Mouse (Mus musculus): ENCODE results near the gene Ces1a.

Gene Ces1a

DNA sequence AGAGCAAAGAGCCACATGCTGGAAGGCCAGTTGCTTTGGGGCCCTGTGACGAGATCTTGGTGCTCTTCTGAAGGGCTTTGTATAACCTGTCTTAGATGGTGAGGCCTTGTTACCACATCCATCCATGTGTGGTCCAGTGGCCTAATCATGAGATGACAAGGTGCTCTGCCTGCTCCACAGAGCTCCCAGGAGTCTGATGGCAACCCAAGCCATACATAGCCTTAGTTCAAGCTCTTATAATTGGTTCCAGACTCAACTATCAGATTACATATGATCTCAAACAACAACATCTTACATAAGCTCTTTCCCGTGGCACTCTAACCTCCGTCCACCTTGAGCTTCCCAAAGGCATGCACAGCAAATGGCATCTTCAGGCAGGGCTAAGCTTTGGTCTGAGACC is at the start of gene Ces1a:
TSS of gene Ces1a (minus strand) at position 101 of the 400 bp plus-strand sequence.
- DNase-seq (ENCODE audit: low read depth in 2 of 2, low spot score in 2 of 2): no peak

DNA sequence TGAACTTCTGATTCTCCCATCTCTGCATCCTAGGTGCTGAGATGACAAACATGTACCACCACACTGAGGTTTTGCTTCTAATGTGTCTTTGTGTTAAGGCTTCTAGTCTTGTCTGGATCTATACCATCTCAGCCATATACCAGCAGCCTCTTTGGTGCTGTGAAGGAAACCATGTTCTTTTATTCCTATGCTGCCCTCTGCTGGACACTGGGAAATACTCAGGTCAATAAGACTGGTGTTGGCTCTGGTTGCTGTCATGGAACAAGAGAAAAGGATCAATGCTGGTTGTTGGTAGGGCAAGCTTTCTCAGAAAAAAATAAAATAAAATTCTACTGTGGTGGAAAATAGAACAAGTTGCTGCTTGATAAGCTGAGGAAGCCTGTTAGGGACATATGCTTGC is 47.4 kb upstream of the Ces1a start:
- no peak for DNase-seq (ENCODE audit: low read depth in 2 of 2, low spot score in 2 of 2)

DNA sequence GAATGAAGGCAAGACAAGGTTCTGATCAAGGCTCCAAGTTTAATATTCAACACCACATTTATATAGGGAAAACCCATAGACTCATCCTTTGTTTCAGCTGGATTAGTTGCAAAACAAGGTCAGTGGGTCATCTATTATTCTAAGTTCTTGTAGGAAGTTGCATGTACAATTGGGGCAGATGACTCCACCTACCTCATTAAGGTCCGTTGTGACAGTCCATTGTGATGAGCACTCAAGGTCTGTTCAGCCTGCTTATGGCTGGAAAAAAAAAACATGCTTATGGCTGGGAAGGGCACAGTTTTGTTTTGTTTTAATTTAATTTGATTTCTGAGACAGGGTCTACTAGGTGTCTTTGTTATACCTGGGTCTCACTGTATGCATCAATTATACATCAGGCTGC is 43.3 kb upstream of the Ces1a start:
- no peak for DNase-seq (ENCODE audit: low read depth in 2 of 2, low spot score in 2 of 2)

DNA sequence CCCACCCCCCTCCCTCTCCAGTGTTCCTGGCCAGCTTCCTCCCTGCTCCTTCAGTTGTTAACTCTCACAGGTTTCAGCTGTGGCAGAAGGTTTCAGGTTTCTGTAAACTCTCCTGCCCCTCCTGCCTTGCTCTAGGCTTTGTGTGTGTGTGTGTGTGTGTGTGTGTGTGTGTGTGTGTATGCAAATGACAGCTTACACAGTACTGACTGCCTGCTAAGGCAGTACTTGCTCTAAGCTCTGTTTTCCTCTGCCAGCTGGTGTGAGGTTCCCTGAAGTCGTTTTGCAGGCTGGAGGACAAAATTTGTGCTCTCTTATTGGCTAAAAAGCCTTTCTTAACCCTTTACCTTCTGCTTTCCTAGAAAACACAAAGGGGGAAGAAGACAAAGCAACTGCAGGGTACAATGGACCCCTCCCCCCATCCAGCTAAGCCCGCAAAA is 40.7 kb upstream of the Ces1a start:
- DNase-seq (ENCODE audit: low read depth in 2 of 2, low spot score in 2 of 2): no peak

DNA sequence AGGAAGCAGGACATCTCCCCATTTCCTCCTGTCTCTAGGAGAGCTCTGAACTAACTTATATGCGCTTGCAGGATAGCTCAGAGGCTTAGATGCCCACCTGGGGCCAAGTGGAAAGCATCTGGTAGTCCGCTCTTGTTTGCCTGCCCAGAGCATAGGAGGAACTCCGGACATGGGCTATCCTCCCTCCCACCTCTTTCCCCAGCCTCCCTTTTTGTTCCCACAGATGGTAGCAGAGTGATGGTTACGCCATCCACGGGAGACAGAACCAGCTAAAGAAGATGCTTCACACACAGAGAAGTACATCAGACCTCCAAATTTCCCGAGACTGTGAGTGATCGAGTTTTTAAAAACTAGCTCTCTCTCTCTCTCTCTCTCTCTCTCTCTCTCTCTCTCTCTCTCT is 40.2 kb upstream of the Ces1a start:
- no peak for DNase-seq (ENCODE audit: low read depth in 2 of 2, low spot score in 2 of 2)

DNA sequence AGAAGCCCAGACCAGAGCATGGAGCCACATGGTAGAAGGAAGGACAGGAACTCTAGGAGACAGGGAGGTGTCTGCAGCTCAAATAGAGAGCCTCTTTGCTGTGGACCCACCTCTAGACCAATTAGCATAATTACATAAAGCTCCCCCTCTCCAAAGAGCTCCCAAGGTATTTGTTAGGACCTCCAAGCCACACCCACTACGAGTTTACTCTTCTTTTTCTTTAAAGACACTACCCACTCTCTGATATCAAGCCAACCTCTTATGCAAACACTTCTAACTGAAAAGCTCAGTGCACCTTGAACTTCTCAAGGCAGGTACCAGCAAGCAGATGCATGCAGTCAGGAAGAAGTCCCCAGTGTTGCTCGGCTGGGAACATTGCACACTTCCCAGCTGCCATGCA is 31.9 kb upstream of the Ces1a start, which contains the start of gene Ces1b:
TSS of gene Ces1b (minus strand) at position 131 of the 400 bp plus-strand sequence.
- DNase-seq (ENCODE audit: low read depth in 2 of 2, low spot score in 2 of 2): no peak

DNA sequence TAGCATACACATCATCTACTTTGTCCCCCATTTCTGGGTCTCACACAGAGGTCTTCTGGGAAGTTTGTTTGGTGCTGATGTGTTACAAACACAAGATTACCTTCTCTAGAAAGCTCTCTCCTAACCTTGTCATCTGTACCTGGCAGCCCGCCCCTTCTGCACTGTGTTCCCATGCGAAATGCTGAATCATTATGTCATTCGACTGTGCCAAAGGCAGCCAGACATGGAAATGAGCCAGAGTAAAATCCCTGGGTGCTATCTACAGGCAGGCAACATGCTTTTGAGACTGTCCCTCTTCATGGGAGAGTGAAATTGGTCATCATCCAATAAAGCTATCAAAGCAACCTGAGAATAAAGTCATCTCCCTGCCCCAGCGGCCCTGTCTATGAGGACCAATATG is 27.3 kb upstream of the Ces1a start:
- DNase-seq (ENCODE audit: low read depth in 2 of 2, low spot score in 2 of 2): no peak

DNA sequence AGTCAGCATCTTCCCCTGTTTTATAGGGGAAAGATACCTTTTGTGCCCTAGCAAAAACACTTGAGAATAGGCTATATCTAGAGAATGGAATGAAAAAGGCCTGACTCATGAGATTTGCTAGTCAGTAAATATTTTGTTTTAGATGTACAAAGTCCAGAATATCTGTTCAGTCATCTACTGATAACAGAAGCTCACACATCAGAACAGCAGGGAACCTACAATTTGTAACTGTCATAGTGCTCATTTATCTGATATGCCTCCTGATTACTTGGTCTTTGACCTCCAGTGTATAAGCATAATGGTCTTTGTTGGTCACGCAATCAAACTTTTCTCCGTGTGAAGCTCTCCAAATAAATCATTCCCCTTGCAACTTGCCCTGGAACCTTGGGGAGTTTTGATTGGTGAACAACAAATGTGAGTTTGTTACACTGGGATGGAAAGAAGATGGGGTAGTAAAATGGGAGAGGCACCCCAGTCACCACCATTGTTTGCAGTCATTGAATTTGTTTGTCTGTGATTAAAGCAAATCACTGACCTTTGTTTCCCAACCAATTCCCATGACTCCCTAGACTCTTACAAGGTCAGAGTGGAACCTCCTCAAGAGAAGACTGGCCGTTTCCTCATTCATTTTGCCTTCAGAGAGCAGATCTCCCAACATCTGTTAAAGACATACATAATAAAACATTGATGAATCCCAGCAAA is 15.6 kb upstream of the Ces1a start:
- no peak for DNase-seq (ENCODE audit: low read depth in 2 of 2, low spot score in 2 of 2)

DNA sequence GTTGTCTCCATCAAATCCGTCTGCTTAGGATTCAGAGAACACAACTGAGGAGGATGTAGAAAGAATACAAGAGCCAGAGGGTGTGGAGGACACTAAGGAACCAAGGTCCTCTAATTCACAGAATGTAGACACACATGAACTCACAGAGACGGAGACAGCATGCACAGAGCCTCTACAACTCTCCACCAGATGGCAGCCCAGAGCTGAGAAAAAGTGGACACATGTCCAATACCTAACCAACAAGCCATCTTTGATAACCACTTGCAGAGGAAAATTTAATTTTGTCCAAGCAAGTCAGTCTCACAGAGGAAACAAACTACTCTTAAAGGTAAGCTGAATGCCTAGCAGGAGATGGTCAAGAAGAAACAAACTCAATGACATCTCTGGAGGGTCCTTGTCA is 11.2 kb upstream of the Ces1a start:
- no peak for DNase-seq (ENCODE audit: low read depth in 2 of 2, low spot score in 2 of 2)

DNA sequence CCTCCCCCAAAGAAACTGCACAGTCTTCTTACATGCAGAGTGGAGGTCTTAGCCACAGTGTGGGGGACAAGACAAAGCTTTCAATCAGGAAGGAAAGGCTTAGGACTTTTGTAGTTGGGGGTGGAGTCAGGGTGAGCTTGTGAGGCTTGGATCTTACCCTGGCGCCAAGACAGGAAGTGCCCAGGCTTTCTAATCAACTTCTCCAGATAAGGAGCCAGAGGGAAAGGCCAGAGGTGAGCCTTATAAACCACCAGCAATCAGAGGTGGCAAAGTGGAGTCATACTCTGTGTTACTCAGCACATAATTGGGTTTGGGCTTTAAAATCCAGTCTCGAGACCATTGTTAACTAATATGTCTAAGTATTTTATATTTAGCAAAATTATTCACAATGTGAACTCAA is 7.2 kb upstream of the Ces1a start:
- no peak for DNase-seq (ENCODE audit: low read depth in 2 of 2, low spot score in 2 of 2)

DNA sequence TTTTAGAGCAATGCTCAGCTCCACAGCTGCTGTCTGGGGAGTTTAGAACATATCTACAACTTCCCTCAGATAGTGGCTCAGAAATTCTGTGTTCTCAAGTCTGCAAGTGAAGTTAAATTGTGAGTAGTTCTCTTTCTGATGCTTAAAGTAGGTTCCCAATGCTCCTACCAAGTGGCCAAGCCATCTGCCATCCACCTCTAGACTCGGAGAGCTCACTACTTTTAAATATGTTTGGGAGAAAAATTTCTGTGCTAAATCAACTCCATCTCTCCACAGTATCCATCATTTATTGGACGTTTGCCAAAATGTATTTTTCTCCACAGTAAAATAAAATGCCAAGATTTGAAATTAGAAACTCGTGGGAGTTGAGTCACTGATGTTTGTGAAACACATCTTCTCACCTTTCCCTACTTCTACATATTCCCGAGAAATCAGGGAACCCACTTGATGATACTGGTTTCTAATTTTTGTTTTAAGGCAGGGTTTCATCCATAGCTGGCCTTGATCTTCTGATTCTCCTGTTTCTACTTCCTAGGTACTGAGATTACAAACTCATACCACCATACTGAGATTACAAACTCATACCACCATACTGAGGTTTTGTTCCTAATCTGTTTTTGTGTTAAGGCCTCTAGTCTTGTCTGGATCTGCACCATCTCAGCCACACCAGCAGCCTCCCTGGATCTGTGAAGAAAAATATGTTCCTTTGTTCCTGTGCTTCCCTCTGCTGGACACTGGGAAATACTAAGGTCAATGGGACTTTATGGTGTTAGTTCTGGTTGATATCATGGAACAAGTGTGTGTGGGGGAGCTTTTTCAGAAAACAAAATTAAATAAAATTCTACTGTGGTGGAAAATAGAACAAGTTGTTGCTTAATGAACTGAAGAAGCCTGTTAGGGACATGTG is 771 bp upstream of the Ces1a start:
- no peak for DNase-seq (ENCODE audit: low read depth in 2 of 2, low spot score in 2 of 2)

DNA sequence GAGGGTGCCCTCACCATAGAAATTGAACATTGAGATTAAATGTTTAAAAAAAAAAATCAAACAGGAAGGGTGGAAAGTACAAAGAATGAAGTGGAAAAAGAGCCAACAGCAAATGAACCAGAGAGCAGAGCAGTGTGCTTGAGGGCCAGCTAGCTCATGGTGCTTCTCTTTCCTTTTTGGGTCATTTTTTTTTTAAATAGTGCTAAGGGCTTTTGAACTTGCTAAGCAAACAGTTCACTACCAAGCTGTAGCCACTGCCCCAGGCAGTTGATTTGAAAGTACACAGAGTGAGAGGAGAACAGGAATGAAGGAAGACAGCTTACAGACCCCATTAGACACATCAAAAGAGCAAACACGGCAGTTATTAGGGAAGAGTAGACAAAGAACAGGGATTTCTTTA is 4.9 kb downstream of the Ces1a start:
- DNase-seq (ENCODE audit: low read depth in 2 of 2, low spot score in 2 of 2): no peak

DNA sequence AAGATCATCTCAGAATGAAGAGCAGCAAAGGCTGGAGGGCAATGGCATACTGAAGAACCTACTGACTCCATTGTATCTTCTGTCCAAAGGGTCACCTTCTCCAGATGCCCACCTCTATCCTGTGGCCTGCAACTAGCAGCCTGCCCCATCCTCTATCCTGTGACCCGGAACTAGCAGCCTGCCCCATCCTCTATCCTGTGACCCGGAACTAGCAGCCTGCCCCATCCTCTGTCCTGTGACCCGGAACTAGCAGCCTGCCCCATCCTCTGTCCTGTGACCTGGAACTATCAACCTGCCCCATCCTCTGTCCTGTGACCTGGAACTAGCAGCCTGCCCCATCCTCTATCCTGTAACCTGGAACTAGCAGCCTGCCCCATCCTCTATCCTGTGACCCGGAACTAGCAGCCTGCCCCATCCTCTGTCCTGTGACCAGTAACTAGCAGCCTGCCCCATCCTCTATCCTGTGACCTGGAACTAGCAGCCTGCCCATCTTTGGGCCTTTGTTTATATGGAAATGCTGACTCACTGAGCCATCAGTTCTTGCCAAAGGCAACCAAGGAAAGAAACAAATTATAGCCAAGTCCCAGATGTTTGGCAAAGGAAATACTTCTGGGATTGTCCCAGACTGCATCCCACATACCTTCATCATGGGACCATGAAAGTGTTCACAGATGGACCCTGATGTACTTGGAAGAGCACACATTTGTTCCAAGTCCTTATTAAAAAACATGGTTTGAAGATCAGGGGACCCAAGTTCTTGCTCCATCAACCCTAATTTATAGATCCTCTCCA is 7.0 kb downstream of the Ces1a start:
- no peak for DNase-seq (ENCODE audit: low read depth in 2 of 2, low spot score in 2 of 2)

DNA sequence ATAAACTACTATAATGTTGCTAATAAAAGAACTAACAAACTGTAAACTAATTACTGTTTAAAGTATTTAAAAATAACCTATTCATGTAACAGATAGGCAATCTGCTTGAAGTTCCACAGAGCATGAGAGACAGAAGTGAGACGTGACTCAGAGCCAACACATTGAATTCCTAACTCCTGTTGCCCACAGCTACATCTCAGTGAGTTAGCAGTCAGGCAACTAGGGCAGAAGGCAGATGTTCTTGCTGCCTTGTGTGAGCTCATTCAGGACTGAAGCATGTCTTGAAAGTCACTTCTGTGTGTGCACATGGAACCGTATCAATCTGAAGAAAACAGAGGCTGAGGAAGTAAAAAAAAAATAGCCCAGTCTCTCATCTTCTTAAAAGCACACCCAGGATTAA is 7.7 kb downstream of the Ces1a start:
- DNase-seq (ENCODE audit: low read depth in 2 of 2, low spot score in 2 of 2): no peak

DNA sequence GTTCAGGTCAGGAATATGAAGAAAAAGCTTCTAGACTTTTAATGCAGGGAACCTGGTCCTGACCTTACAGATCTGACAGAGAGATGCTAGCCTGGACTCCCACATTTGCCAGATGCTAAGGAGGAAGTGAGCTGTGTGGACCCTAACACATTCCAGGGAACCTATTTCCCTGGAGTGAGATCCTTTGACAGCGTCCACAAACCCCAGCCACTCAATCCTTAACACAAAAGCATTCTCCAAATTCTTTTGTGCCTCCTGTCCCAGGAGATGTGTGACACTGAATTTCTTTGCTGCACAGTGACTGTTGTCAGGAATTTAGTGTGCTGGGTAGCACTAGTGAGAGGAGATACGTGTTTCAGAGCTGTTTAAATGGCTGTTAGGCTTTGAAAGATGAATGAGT is 9.2 kb downstream of the Ces1a start:
- no peak for DNase-seq (ENCODE audit: low read depth in 2 of 2, low spot score in 2 of 2)

DNA sequence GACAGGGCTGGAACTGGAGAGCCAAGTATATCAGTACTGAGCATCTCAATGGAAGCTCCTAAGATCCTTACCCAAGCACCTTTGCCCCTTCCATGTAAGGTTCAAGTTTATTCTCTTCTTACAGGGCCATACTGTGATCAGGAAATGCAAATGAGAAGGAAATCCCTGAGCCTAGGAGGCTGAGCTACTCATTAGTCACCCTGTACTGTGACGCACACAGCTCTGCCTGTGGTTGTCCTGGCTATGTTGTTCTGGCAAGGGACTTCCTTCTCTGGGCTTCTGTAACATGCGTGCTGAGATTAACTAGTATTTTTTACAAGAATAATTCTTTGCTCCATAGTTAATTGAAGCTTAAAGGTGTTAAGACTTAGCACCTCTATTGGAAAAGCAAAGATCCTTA is 17.3 kb downstream of the Ces1a start:
- no peak for DNase-seq (ENCODE audit: low read depth in 2 of 2, low spot score in 2 of 2)

DNA sequence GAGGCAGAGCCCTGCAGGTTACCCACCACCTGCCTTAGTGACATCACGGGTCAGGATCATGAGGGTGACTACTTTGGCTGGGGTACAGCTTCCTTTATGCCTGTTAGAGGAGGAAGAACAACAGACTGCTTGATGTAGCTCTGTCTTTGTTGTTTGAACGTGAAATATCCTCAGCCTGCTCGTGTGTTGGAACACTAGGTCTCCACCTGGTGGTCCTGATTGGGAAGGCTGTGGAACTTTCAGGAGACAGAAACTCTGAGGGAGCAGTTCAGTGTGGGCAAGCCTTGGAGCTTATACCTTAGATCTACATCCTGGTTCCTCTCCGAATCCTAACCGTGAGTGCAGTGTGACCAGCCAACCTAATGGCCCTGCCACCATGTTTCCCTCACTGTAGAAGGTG is 26.3 kb downstream of the Ces1a start:
- no peak for DNase-seq (ENCODE audit: low read depth in 2 of 2, low spot score in 2 of 2)

DNA sequence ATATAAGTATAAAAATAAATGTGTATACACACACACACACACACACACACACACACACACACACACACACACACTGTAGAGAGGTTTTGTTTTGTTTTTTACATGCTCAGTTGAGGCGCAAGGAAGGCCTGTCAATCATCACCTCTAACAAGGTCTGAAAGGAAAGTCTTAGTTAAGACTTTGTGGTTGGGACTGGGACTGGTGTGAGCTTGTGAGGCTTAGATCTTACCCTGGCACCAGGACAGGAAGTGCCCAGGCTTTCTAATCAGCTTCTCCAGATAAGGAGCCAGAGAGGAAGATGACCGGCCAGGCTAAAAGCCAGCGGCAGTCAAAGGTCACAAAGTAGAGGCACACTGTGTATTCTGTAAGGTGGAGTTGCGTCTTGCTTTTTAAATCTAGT is 33.7 kb downstream of the Ces1a start:
- no peak for DNase-seq (ENCODE audit: low read depth in 2 of 2, low spot score in 2 of 2)

DNA sequence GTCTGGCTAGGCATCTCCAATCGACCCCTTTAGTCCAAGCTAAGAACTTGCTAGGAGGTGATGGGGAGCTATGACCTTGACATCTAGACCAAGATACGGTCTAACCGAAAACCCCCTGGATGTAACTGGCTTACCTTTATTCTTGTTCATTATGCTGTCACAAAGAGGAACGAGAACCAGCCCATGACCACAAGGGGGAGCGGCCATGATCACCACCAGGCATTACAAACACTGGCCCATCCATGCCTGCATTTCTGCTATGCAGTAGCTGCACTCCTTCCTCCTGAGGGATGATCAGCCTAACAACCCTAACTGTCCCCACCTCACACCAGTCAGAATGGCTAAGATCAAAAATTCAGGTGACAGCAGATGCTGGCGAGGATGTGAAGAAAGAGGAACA is 35.8 kb downstream of the Ces1a start:
- DNase-seq (ENCODE audit: low read depth in 2 of 2, low spot score in 2 of 2): no peak

DNA sequence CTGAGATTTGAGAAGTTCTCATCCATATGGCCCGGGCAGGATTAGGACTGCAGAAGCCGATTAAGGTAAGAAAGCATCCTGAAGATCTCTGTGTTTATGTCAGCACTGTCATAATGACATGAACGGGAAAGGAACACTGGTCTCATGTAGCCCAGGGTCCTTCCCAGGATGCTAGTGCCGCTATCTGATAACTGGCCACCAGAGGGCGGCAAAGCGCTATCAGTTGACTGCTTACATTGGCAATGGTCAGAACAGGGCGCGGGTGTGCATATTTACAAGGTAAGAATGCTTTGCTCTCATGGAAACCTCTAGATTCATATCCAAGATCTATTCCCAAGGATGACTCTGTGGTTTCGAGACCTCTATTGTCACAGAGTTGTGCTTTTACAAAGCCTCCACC is 36.6 kb downstream of the Ces1a start:
- peak in 1 of 2 experiments; percentile 3 for DNase-seq (ENCODE audit: low read depth in 2 of 2, low spot score in 2 of 2)

DNA sequence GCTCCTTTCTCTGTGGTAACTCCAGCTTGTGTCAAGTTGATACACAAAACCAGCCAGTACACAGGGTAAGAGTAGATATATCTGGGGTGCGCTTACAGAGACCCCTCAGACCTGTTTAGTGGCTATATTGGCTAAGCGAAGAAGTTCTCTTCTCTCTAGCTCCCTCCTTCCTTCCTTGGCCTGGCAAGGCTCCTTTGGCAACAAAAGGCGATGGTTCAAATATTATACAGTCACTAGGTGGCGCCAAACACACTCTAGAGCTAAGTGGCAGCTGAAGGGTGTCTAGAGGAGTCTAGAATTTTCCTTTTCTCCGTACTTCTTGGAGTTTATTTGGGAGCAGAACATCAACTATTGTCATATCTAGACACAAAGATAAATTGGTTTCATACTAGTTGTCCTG is 37.7 kb downstream of the Ces1a start:
- no peak for DNase-seq (ENCODE audit: low read depth in 2 of 2, low spot score in 2 of 2)

DNA sequence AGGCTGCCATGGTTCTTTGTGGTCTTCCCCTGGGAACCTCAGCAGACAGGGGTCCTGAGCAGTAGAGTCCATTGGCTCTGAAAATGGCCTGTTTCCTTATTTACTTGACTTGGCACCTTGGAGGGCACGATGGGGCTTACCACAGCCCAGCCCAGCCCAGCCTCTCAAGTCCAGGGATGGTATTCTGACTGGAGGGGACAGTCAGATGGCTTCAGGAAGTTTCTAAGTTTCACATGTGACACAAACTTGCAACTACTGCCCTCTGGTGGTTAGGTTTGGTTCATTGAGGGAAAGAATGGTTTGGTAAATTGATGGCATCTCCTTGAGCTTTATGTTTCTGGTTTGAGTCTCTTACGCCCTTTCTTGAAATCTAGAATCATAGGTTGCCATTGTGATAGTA is 49.4 kb downstream of the Ces1a start:
- no peak for DNase-seq (ENCODE audit: low read depth in 2 of 2, low spot score in 2 of 2)

Data from CD8-positive naive resting alpha-beta T cell, adult 2 months (primary cell).